Mouse (Mus musculus) cerebellum, adult 2 months (tissue): ENCODE data around the gene Zdhhc17.

Source experiments
- CTCF ChIP-seq: fragments of 200-500 bp; IDR thresholded peaks from 2 replicates; pipeline ENCODE4 v1.5.1; 2011; ENCODE audit warnings: low read depth, mild to moderate bottlenecking, control low read depth, low read length, moderate library complexity, borderline replicate concordance; ENCODE audit not compliant: insufficient read depth
- POLR2A ChIP-seq: fragments of 200-500 bp; IDR thresholded peaks from 2 replicates; pipeline ENCODE4 v1.6.1; 2011; ENCODE audit warnings: low read length, control low read depth, borderline replicate concordance; ENCODE audit not compliant: insufficient read depth

DNA sequence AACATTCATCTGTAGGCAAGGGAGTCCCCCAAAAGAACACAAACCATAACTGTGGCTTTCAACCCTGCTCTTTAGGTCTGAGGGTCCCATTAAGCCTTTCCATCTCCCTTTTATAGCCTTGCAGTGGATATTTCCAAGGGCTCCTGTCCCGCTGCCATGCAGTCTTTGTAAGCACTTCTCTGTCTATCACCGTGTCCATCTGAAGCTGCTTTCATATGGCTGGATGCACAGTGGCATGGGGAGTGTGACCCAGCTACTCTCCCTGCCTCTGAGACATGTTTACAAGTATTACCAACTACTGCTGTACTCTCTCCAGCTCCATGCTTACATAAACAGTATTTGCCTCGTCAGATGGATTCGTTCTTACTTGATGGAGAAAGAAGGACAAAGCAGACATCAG lies 62.4 kb downstream of the Zdhhc17 start:
- TF ChIP-seq CTCF (no peak), POLR2A (no peak)
